Mouse (Mus musculus): ENCODE data around the gene Otos. TPM values are rescaled to one million over a fixed set of nuclear protein-coding genes. Genes with fewer than 3 reads are reported as not detected.

The Otos gene
- polyA plus RNA-seq, 1 experiment from 2014 or later = 0.07 TPM

DNA sequence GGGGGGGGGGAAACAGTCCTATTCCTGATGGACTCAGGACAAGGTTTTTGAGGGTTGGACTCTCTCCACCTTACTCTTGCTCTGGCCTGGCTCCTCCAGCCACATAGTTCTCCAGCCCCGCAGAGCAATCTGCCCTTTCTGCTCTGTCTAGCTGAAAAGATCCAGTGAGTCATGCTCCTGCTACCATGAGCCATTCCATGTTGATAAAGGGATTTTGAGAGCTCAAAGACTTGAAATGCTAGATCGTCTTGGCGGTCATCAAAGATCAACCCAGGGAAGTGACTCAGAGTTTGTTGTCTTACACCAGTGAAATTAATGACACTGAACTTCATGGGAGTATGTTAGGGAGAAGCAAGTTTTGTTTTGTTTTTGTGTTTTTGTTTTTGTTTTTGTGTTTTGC, 20.8 kb upstream of the Otos start:
- no peaks in the 10 kb centered on the region for H3K4me1 ChIP-seq
- H3K27ac ChIP-seq (replicated peaks) = no peak overlapping the region
- WGBS = 94% methylated on average over 3 of the region's 3 CpGs
- no peak overlapping the region for H3K4me3 ChIP-seq
- no peak for DNase-seq (ENCODE audit: low spot score)
- H3K36me3 ChIP-seq = no peaks in the 10 kb centered on the region
- no peaks in the 10 kb centered on the region for H3K27me3 ChIP-seq (ENCODE audit: low read depth, poor library complexity, severe bottlenecking)
- 0 out of 2 replicates have a peak, but pooled peaks cover 3% of the 10 kb centered on the region for H3K9me3 ChIP-seq (replicated peaks)

DNA sequence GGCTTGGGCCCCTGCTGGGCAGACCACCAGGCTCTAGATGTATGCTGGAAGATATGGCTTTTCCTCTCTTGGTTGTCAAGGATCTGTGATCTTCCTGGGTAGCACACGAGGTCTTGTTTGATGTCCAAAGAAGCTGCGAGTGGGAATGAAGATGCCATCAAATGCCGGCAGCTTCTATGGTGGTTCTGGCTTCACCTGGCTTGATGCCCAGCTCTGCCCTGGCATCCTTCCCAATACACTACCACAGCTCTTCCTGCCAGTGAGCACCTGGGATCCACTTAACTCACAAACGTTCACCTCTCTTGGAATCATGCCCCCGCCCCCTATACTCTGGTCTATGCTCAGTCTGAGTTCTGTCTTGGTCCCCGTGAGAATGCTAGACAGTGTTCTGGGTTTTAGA, 18.5 kb upstream of the Otos start:
- Histone ChIP-seq H3K4me1 (no peaks in the 10 kb centered on the region), H3K36me3 (no peaks in the 10 kb centered on the region), H3K4me3 (no peak overlapping the region), H3K9me3 (replicated peaks) (0 out of 2 replicates have a peak, but pooled peaks cover 3% of the 10 kb centered on the region), H3K27ac (replicated peaks) (no peak overlapping the region), H3K27me3 (ENCODE audit: low read depth, poor library complexity, severe bottlenecking) (no peaks in the 10 kb centered on the region)
- no peak for DNase-seq (ENCODE audit: low spot score)
- 83% methylated on average over 6 of the region's 6 CpGs for WGBS

DNA sequence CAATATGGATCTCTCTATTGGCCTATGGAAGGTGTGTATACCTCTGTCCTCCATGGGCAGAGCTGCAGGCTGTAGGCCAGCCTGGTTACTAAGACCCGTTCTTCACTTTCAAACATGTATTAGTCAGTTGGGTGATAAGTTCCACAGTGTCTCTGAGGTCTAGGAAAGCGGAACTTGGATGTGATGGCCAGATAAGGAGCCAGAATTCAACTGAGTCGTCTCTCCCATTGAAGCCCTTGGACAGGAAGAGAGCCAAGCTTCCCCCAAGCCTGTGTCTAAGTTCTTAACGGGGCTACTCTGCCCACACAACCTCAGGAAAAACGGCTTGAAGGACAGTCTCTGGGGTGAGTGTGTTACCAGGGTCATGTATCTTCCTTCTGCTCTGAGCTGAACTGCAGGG, 10.8 kb upstream of the Otos start:
- Histone ChIP-seq H3K27ac (replicated peaks) (no peak overlapping the region), H3K9me3 (replicated peaks) (no peaks in the 10 kb centered on the region), H3K4me1 (no peaks in the 10 kb centered on the region), H3K4me3 (no peak overlapping the region), H3K27me3 (ENCODE audit: low read depth, poor library complexity, severe bottlenecking) (no peaks in the 10 kb centered on the region), H3K36me3 (no peaks in the 10 kb centered on the region)
- 80% methylated on average over 5 of the region's 5 CpGs for WGBS
- DNase-seq (ENCODE audit: low spot score) = no peak

DNA sequence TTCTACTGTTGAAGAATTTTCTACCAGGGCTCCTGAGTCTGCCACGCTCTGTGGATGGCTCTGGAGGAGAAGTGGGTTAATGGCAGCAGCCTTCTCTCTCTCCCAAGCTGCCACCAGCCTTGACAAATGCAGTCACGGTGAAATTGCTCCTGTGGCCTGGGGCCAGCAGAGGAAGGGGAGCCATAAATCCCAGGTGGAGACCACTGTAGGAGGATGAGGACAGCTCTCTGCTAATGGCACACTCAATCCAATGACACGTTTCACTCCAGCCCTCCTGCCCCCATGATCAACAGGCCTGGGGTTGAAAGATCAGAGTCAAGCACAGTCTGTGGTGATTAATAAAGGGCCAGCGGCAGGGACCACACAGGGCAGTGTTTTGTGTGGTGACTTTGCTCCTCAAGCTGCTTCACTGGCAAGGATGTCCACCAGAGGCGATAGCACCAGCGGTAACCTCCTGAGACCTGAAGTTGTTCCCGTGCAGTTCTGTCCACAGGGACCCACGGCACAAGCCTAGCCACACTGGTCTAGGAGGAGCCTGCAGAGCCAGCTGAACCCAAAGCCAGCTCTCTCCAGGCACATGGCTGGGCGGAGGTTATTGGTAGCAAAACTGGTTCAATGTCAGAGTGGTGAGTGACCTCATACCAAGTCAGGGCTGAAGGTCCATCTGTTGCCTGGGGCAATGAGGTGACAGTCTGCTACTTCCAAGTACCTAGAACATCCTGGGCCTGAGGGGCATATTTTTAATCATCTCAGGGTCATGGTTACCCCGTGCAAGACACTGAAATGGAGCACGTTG, 8.6 kb upstream of the Otos start:
- DNase-seq (ENCODE audit: low spot score) = no peak
- no peaks in the 10 kb centered on the region for H3K4me1 ChIP-seq
- WGBS = 84% methylated on average over 11 of the region's 11 CpGs

DNA sequence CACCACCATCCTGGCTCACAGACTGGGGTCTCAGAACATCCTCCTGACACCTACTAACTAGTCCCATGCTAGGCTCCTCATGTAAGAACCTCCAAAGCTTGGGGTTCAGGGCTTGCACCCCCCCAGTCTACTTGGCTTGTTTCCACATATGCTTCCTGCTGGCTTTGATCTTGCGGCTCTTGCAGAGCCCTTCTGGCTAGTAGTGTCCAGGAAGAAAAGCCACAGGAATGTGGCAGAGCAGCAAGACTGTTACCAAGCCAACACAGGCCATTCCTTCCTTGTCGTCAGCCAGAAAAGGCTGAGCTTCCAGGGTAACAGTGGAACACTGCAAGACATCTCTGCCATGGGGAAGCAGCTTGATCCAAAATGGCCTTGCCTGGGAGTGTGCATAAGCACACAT, 6.0 kb upstream of the Otos start:
- no peaks in the 10 kb centered on the region for H3K36me3 ChIP-seq
- 68% methylated on average over 2 of the region's 2 CpGs for WGBS
- no peak overlapping the region for H3K27ac ChIP-seq (replicated peaks)
- H3K9me3 ChIP-seq (replicated peaks) = no peaks in the 10 kb centered on the region
- H3K4me3 ChIP-seq = no peak overlapping the region
- H3K27me3 ChIP-seq (ENCODE audit: low read depth, poor library complexity, severe bottlenecking) = no peaks in the 10 kb centered on the region
- H3K4me1 ChIP-seq = peaks cover 8% of the 10 kb centered on the region
- DNase-seq (ENCODE audit: low spot score) = no peak

More for the DNA sequence above, 8.6 kb upstream of the Otos start:
- Histone ChIP-seq H3K4me3 (no peak overlapping the region), H3K27me3 (ENCODE audit: low read depth, poor library complexity, severe bottlenecking) (no peaks in the 10 kb centered on the region), H3K36me3 (no peaks in the 10 kb centered on the region), H3K9me3 (replicated peaks) (no peaks in the 10 kb centered on the region), H3K27ac (replicated peaks) (no peak overlapping the region)

DNA sequence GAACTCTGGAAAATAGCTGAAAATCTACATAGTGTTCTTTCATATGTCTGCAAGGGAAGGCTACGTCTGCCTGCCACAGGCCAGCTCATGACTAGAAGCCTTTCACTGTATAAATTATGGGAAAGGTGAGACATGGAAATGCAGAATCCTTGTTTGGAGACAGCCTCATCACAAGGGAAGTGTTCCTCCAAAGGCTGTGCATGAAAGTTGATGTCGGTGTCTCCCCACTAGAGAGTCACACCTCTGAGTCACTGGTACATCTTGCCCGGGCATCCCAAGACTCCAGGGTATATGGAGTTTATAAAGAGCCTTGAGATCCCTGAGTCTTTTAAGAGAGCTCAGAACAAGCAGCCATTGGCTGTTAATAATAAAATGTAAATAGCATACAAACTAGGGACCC, 4.5 kb upstream of the Otos start:
- H3K9me3 ChIP-seq (replicated peaks) = no peaks in the 10 kb centered on the region
- WGBS = 89% methylated on average over 3 of the region's 3 CpGs
- no peak overlapping the region for H3K4me3 ChIP-seq
- H3K27me3 ChIP-seq (ENCODE audit: low read depth, poor library complexity, severe bottlenecking) = no peaks in the 10 kb centered on the region
- H3K27ac ChIP-seq (replicated peaks) = no peak overlapping the region
- DNase-seq (ENCODE audit: low spot score) = no peak
- H3K36me3 ChIP-seq = no peaks in the 10 kb centered on the region
- peaks cover 9% of the 10 kb centered on the region for H3K4me1 ChIP-seq

DNA sequence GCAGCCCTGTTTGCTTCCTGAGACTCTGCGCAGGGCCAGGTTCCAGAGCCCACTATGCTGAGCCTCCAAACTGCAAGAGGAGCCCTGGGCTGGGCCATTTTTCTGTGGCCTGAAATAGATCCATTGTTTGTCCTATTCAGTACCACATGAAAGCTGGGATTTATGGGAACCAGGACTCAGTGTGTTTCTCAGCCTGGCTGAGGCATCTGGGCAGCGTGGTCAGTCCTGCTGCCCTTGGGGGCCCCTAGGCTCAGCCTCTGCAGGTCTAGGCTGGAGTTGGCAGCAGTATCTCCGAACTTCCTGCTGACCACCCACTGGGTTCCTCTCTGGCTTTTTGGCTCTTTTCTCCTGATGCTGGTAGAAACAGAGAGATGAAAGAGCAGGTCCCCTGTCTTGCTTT, 2.8 kb upstream of the Otos start:
- no peaks in the 10 kb centered on the region for H3K36me3 ChIP-seq
- 74% methylated on average over 3 of the region's 3 CpGs for WGBS
- no peak overlapping the region for H3K4me3 ChIP-seq
- H3K4me1 ChIP-seq = peaks cover 16% of the 10 kb centered on the region
- H3K27ac ChIP-seq (replicated peaks) = no peak overlapping the region
- peaks cover 6% of the 10 kb centered on the region; the same call in 1 of the 2 replicates for H3K27me3 ChIP-seq (ENCODE audit: low read depth, poor library complexity, severe bottlenecking)
- DNase-seq (ENCODE audit: low spot score) = no peak
- H3K9me3 ChIP-seq (replicated peaks) = no peaks in the 10 kb centered on the region

DNA sequence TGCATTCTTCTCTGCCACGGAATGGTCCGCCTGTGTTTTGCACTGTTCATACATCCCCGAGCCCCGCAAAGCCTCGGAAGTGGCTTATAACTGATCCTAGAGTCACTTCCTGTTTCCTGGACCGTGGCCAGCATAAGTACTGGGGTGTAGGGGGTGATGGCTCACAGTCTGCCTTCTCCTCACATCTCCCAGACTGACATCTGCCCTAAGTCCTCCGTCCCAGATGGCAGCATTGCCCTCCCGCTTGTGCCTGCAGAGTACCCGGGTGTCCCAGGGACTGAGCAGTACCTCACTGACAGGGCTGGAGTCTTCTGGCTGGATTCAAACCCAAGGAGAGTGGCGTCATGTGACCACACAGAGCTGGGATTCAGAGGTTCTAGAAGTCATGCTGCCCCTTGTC, 444 bp downstream of the Otos start:
- peaks cover 6% of the 10 kb centered on the region; the same call in 1 of the 2 replicates for H3K27me3 ChIP-seq (ENCODE audit: low read depth, poor library complexity, severe bottlenecking)
- H3K4me3 ChIP-seq = no peak overlapping the region
- DNase-seq (ENCODE audit: low spot score) = no peak
- 0 out of 2 replicates have a peak overlapping the region, but pooled peaks have one; percentile 9 for H3K27ac ChIP-seq (replicated peaks)
- H3K9me3 ChIP-seq (replicated peaks) = no peaks in the 10 kb centered on the region
- H3K36me3 ChIP-seq = no peaks in the 10 kb centered on the region
- WGBS = 55% methylated on average over 10 of the region's 10 CpGs
- peaks cover 16% of the 10 kb centered on the region for H3K4me1 ChIP-seq

DNA sequence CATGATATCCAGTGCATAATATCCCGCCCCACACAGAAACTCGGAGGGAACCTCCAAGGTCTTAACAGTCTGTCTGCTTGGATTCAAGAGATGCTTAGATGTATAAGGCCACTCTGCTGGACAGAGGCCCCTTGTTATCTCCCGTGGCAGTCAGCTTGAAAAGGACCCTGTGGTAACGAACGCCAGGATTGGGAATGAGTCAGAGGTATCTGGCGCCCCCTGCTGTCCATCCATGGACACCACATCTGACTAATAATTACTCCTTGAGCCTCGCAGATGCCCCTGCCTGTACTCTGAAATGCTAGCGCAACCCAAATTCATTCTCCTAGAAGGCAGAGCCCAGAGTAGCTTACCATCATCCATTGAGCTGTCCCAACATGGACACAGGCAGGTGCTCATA, 889 bp downstream of the Otos start:
- 0 out of 2 replicates have a peak overlapping the region, but pooled peaks have one; percentile 9 for H3K27ac ChIP-seq (replicated peaks)
- 12% methylated on average over 8 of the region's 8 CpGs for WGBS
- peaks cover 6% of the 10 kb centered on the region; the same call in 1 of the 2 replicates for H3K27me3 ChIP-seq (ENCODE audit: low read depth, poor library complexity, severe bottlenecking)
- no peaks in the 10 kb centered on the region for H3K36me3 ChIP-seq
- no peak overlapping the region for H3K4me3 ChIP-seq
- peaks cover 17% of the 10 kb centered on the region for H3K4me1 ChIP-seq
- DNase-seq (ENCODE audit: low spot score) = peak; percentile 85
- H3K9me3 ChIP-seq (replicated peaks) = no peaks in the 10 kb centered on the region

DNA sequence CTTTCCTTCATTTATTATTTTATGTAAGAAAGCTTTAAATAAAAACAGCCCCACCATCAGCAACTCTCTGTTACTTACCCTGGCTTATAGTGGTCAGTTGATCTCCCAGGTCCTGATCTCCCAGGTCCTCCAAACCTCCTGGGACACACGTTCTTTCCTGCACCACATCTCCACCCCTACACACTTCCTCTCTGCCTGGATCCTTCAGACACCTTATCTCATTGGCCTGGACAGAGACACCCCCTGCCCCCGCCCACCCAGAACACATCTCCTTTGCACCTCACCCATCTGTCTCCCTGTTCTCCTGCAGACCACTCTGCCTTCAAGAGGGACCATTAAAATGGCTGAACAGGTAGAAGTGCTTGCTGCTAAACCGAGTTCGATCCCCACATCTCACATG, 1.6 kb downstream of the Otos start:
- no peaks in the 10 kb centered on the region for H3K36me3 ChIP-seq
- whole genome bisulfite sequencing = 85% methylated on average over 4 of the region's 4 CpGs
- H3K9me3 ChIP-seq (replicated peaks) = no peaks in the 10 kb centered on the region
- H3K27ac ChIP-seq (replicated peaks) = no peak overlapping the region
- peaks cover 24% of the 10 kb centered on the region for H3K4me1 ChIP-seq
- no peak for DNase-seq (ENCODE audit: low spot score)
- no peak overlapping the region for H3K4me3 ChIP-seq
- peaks cover 6% of the 10 kb centered on the region; the same call in 1 of the 2 replicates for H3K27me3 ChIP-seq (ENCODE audit: low read depth, poor library complexity, severe bottlenecking)

DNA sequence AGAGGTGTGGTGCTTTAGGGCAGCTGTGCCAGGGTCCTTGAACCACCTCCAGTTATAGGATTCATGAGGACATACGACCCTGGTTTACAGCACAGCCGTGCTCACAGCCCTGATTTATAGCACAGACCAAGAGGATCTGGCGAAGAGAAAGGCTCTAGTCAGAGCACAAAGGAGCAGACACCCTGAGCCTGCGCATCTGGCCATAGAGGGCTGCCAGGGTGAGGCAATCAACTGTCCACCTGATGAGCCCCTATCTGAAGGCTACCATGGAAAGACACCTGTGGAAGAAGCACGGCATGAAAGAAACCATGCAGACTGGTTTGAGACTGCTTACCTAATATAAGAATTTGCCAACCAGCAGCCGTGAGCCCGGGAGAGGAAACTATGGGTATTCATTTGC, 2.0 kb downstream of the Otos start:
- 83% methylated on average over 7 of the region's 7 CpGs for WGBS
- H3K36me3 ChIP-seq = no peaks in the 10 kb centered on the region
- DNase-seq (ENCODE audit: low spot score) = no peak
- H3K27me3 ChIP-seq (ENCODE audit: low read depth, poor library complexity, severe bottlenecking) = peaks cover 6% of the 10 kb centered on the region; the same call in 1 of the 2 replicates
- H3K4me1 ChIP-seq = peaks cover 22% of the 10 kb centered on the region
- H3K27ac ChIP-seq (replicated peaks) = no peak overlapping the region
- no peaks in the 10 kb centered on the region for H3K9me3 ChIP-seq (replicated peaks)
- H3K4me3 ChIP-seq = no peak overlapping the region

DNA sequence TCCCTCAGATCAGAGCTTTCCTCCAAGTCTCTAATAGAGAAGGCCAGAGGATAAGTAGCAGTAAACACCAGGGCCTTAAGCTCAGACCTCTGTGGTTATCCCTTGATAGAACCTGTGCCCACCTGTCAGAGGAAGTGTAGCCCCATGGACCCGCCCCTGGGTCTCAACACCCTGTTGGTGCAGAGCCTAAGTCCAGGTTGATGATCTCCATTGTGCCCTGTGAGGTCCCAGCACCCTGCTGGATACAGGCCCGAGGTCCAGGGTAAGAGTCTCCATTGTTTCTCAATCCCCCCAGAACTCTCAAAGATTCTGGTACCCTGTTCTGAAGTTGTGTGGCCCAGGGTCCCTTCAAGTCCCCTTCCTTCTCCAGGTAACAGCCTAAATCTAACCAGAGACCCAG, 2.5 kb downstream of the Otos start:
- peaks cover 20% of the 10 kb centered on the region for H3K4me1 ChIP-seq

DNA sequence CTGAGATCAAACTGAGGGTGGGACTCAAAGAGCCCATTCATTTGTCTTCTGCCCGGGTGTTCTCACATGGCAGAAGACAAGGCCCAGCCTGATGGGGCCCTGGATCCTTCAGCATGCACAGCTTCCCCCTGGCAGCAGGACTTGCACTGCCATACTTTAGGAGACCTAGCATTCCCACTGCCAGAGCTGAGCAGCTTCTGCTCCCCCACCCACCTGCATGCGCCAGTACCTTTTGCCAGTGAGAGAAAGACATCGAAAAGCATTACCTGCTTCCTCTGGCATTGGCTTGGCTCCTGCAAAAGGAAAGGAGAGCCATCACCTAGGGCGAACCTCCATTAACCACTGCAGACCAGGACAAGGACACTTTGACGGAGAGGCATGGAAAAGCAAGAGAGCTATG, 3.7 kb downstream of the Otos start:
- H3K9me3 ChIP-seq (replicated peaks) = no peaks in the 10 kb centered on the region
- H3K27me3 ChIP-seq (ENCODE audit: low read depth, poor library complexity, severe bottlenecking) = peaks cover 6% of the 10 kb centered on the region; the same call in 1 of the 2 replicates
- H3K27ac ChIP-seq (replicated peaks) = no peak overlapping the region
- DNase-seq (ENCODE audit: low spot score) = no peak
- 82% methylated on average over 5 of the region's 5 CpGs for WGBS
- peaks cover 32% of the 10 kb centered on the region for H3K4me1 ChIP-seq
- 0 out of 2 replicates have a peak, but pooled peaks cover 2% of the 10 kb centered on the region for H3K36me3 ChIP-seq
- H3K4me3 ChIP-seq = no peak overlapping the region

More for the DNA sequence above, 2.5 kb downstream of the Otos start:
- Histone ChIP-seq H3K27me3 (ENCODE audit: low read depth, poor library complexity, severe bottlenecking) (peaks cover 6% of the 10 kb centered on the region; the same call in 1 of the 2 replicates), H3K36me3 (no peaks in the 10 kb centered on the region), H3K9me3 (replicated peaks) (no peaks in the 10 kb centered on the region), H3K27ac (replicated peaks) (no peak overlapping the region), H3K4me3 (no peak overlapping the region)
- DNase-seq (ENCODE audit: low spot score) = no peak
- 67% methylated on average over 2 of the region's 2 CpGs for WGBS

All from midbrain, embryonic 10.5 days (tissue).